Mouse (Mus musculus): ENCODE measurements around the gene Pbx1.

Pbx1 gene

DNA sequence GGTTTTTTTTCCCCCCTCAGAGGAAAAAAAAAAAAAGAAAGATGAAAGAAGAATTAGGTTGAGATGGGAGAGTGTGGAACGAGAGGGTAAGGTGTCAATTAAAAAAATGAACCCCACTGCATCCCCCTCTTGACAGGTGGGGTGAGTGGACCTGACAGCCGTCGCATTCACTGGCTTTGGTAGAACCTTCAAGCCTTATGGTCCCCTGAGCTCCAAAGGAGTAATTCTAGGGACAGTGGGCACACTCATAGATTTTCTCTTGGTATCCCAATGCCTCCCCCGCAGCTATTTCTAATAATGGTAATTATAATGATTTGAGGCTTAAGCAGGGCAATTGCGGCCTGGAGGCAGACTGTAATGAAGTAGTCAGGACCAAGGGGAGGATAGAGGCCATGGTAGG, 167.0 kb downstream of the Pbx1 start:
- DNase-seq = no peak

DNA sequence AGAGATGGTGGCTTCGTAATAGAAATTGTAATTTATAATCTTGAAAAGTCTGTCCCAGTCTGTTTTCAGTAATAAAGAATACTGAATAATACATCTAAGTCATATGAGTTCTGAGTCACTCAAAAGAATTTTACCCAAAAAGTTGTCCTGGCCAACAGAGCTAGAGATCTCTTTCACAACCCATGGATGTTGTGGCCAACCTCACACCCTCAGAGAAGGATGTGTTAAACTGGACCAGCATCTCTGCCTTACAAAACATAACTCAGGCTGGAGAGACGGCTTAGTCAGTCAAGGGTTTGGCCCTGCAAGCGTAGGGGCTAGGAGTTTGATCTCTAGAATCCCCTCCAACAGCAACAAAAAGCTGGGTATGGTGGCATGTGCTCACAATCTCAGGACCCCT, 171.7 kb downstream of the Pbx1 start:
- no peak for DNase-seq

DNA sequence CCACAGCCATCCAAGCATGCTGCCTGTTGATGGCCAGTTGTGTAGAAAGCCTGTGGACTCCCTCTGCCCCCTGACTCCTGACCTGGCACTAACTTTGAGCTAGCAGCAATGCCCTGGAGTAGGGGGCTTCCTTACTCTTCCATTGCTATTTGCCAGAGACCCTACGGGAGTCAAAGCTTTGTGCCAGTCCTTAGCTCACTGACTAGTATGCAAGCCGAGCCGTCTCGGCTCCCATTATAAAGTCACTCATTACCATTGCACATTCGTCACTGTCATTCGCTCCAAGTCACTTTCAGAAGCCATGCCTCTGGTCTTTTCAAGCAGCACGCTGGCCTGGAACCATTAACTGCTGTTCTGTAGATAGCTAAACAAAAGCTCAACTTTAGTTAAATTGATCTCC, 173.2 kb downstream of the Pbx1 start:
- DNase-seq = no peak

DNA sequence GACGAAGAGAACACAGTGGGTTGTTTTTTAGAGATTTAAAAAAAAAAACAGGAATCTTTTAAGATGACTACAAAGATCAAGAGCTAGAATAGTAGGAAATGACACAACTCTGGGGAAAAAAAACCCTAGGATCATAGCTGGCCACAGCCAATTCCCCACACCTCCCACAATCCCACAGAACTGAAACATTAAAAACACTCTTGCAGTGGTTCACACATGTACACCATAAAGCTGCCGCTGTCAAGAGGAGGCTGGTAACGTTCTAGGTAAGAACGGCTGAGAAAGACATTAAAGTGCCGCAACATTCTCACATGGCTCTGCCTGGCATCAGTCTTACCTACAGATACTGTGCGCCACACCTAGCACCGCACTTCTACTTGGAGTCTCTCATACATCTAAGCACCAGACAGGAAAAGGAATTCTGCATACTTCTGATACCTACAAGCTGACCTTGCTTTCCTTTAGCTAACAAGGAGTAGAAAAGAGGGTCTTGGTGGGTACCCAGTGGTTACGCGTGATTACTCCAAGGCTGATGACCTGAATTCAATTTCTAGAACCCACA, 176.6 kb downstream of the Pbx1 start:
- no peak for DNase-seq

DNA sequence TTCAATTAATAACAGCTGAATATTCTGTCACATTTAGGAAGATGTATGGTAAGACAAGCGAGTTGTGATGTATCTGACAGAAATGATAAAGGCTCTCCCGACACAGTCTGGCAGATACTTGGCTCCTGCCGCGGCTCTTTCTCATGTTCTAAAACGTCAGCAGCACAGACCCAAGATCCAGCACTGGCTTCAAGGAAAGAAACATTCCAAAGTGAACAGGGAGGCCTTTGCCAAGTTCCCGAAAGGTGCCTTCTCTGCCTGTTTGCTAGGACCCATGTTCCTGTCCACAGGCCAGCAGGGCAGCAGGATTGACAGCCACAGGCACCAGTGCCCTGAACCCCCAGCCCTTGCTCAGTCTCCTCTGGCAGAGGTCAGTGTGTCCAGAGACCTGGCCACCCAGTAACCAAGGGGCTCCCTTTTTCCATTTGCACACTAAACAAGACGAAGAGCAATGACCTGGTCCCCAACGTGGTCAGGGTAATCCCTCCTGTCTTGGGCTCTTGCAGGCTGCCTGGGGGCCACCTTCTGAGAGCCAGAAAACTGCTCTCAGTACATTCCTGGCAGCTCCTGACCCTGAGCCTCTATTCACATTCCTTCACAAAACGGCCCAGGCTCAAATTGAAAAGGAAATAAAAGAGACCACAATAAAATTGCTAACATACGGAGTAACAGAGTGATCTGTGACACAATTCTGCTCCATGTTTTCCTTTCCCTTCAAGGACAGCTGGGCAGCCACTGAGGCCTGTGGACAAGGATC, 184.9 kb downstream of the Pbx1 start:
- DNase-seq = no peak

DNA sequence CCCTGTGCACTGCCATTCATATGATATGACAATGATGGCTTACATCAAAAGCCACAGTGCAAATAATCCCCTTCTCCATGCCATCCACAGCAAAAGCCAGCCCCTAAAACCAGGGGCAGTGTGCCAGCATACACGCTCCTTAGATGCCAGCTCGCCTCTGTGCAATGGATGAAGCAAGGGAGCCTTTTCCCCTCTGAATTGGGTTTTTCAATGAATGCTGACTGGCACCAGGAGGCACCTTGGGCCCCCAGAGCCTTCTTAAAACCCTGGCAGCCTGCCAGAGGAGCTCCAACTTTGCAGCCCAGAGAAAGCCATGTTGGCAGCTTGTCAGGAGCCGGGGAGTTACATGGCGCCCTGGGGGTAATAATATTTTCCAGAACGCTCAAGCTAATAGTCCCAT, 186.5 kb downstream of the Pbx1 start:
- no peak for DNase-seq

DNA sequence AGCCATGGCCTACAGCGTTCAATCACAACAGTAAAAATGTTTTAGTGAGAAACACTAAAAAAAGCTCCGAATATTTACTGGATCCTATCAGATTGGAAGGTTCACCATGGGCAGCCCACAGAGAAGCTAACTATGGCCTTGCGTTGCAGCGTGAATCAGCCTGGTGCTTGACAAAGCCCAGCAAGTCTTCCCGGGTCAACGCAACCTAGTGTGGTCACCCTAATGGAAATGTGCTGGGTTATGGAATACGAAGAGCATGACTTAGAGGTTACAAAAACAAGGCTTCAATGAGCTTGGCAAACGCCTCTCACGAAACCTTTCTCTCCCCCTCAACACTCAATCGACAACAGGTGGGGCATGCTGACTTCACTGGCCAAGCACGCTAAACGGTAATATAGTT, 188.3 kb downstream of the Pbx1 start:
- DNase-seq = no peak

DNA sequence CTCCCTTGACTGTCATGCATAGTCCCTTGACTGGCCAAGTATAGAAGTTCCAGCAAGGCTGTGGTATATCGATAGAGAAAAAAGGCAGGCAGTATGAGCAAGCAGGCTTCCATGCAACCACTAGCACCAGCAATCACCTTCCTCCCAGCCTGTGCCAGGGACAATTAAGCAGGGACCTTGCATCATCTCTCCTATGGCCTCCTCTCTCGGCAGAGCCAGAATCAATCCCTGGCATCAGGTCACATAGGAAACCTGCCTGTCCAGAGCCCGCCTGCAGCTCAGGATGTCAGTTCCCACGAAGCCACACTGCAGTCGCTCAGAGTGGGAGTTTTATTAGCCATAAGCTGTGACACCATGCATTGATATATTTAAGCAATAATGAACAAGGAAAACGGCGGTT, 189.0 kb downstream of the Pbx1 start:
- no peak for DNase-seq

DNA sequence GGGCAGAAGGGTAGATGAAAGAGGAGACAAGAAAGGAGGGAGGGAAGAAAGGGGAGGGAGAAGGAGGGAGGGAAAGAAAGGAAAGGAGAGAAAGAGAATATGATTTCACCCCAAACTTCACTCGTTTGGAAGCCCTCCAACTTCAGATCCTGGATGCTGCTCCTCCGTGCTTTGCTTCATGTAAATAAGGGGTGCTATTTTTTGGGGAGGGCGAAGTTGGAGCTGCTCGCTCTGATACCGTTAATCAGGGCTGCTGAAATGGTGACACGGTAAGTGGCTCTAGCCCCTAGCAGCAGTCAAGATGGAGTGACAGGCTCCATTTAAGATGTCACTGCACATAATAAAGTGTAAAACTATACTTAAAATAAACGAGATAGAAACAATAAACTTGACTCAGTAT, 190.8 kb downstream of the Pbx1 start:
- no peak for DNase-seq

DNA sequence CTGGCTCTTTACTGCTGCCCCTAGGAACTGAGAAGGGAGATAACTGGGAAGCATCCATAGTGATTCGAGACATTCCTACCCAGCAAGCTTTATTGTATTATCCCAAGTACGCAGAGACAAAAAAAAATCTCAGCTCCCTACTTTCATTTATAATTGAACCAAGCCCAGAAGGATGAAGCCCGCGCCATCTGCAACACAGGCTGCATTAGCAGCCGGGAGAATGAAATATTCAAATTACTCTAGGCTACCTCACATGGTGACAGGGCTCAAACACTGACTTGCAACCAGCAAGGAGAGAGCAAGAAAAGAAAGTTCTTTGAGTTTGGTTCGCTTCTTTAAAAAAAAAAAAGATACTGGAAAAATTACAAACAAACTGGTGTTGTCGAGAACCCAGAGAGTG, 191.2 kb downstream of the Pbx1 start:
- no peak for DNase-seq

DNA sequence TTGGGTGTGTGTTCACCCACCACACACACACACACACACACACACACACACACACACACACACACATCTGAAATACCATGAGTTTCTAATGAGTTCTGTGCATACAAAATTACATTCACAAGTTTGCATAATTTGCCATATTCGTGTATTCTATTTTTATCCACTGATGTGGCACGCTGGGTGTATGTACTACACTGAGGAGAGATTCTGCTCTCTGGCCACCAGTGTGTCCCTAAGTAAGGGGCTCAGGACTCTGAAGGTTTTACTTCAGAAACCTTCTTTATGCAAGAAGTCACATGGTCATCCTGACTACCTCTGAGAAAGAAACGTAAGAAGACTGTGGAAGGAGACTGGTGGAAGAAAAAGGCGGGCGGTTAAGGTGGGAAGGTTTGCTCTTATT, 191.7 kb downstream of the Pbx1 start:
- no peak for DNase-seq

DNA sequence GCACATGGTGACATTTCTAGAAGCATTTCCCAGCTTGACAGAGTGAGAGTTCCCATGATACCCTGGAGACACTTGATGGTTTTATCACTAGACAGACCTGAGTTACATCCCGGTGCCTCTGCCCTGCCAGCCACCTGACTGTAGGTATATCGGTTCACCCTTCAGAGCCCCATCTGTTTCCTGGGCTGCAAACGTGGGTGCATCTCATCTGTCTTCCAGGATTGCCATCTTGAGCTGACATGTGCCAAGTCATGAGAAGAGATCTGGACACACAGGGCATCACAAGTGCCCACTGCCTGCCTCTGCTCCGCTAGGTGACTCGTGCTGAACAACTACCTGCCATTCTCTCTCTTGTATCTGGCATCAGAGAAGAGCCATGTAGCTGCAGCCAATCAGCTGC, 196.0 kb downstream of the Pbx1 start:
- no peak for DNase-seq

DNA sequence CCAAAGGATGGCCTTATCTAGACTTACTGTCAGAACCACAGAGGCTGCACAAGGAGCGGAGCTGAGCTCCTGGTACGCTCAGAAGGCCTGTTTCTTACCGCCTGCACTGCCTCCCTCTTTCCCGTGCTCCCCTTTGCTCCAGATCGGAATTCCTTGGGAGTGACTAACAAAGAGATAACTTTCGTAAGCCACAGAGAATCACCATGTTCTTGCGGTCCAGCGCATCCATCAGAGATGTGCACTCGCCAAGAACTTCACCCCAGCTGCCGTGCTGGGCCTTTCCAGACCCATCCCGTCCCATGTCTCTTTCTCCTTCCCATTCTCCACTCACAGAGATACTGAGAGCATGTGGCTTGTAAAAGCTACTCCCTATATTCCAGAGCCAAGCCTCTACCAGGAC, 197.7 kb downstream of the Pbx1 start:
- DNase-seq = no peak

DNA sequence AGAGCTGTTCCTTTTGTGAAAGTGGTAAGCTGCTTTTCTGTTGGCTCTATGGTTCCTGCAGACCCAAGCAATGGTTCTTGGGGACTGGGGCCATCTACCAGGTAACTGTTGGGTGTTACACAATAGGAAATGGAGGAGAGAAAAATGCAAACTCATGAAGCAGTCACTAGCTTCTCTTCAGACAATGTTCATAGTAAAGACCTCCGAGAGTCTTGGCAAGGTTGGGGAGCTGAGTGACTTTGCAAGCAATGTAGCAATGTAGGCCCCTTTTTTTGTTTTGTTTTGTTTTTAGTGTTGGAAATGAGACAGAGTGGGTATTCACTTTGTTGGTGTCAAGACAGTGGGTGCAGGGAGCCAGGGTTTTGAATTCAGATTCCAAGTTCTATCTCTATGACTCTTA, 198.9 kb downstream of the Pbx1 start:
- DNase-seq = no peak

DNA sequence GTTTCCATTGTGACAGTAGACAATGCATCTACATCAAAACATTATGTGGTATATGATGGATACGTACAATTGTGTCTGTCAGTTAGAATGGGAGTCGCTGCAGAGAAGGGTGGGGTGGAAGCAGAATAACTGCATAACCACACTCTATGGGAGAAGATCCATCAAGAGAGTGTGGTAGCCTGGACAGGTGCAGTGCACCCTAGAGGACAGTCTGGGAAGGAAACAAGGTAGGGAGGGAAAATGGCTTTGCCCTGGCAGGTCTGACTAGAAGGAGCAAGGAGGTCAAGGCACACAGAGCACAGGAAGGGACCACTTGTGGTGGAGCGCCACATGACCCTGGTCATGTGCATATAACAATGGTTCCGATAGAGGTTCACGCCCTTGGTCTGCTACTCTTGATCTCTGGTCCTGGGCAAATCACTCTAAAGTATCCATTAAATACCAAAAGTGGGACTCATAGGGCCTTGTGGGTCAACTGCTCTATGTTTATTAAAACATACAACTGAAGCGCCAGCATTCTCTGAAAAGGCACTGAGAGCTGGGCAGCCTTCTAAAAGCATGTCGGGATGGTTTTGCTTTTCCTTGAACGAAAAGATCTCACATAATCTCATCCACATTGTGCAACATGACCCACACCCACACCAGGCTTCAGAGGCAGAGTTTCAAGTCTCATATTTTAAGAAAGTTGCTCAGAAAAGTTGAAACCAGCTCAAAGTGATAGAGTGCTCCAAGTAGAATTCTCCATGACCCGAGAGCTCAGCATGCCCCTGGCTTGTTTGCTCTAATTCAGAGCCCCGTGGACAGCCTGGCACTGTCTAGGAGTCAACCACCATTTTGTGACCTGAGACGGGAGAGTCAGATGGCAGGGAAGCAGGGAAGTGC, 200.3 kb downstream of the Pbx1 start:
- no peak for DNase-seq

DNA sequence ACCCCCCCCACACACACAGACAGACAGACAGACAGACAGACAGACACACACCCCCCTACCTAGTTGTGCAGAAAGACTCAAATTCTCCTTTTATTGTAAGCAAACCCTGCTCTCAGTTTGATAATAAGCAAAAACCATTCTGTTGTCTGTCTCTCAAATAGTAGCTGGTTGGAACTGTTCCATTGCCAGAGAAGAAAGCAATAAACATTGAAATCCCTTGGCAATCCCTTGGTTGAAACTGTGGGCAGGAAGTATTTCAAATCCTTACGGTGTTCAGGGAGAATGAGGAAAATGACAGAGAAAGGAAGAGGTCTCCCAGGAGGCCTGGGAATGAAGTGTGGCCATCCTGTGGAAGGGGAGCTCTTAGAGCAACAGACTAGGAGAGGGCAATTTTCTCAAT, 201.2 kb downstream of the Pbx1 start:
- no peak for DNase-seq

DNA sequence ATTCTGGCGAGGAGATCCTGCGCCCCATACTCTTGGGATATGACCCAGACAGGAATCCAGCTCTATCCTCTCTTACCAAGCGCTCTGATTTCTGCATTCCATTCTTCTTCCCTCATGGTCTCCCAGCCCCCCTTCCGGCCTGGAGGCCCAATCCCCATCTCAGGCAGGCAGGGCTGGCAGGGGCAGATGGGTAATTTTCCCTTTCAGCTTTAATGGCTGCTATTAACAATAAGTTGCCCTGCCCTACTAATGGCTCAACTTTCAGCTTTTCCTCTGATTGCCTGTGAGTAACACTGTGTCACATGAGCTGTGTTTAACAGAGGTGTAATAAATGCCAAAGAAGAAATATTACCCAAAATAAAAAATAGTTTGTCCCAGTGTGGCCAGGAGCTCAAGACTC, 201.9 kb downstream of the Pbx1 start:
- DNase-seq = no peak

DNA sequence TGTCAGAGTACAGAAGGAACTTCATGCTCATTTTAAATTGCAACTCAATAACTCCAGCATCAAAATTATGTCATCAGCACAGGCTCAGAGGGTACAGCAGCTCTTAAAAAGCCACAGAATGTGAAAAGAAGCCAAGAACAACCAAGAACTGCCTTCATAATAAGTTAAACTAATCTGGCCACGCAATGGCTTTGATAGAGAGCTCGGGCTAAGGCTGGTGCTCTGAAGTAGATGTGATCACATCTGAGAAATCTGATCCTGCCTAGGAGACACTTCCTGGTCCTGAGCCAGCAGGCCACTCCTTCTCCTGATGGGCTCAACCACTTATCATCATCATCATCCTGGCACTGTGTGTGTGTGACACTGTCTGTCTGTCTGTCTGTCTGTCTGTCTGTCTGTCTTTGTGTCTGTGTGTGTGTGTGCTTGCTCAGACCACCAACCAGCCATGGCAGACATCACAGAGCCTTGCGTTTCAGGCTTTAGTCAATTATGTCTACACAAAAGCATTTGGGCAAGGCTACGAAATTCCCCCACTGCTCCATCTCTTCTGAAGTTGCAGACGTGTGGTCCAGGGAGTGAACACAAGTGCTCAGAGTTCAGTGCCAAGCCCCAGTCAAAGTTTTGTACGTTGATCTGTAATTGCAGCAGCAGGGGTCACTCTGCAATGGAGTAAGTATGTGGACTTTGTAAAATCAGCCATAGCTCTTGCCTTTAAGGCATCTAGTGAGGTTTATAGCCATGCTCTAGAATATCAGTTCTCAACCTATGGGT, 203.1 kb downstream of the Pbx1 start:
- no peak for DNase-seq

DNA sequence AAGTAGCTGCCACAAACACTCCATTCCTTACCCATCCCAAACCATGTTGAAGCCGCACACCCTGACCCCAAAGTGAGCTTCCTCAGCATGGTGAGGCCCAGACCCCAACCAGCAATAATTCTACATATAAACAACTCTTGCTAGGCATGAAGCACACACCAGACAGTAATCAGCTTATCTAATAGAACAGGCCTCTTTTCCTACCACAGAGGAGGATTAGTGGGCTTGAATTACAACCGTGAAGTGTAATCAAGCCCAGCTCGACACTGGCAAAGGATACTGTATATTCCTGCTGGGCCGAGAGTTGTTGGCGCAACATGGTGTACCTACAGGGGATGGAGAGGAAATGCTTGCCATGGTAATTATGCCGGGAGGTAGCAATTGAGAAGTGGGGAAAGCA, 205.9 kb downstream of the Pbx1 start:
- no peak for DNase-seq

DNA sequence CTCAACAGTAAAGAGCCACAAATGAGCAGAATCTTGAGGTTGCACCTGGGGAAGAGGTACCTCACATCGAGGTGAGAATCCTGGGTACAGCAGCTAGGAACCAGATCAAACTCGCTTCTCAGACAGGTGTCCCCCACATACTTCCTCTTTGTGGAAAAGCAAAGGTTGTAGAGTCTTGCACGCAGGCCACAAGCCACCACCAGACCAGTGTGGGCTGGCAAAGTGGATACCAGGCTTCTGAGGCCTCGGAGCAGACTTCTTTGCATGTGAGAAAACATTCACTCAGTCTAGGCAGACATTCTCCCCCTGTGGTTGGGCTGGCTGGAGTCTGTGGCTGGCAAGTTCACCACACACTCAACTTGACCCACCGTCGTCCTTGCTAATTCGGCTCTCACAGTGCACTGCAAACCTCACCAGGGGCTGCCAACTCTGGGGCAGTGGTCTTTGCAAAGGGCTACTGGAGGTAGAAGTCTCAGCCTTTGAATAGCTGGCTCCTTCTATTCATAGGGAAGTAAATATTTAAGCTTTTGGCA, 206.4 kb downstream of the Pbx1 start:
- DNase-seq = no peak

DNA sequence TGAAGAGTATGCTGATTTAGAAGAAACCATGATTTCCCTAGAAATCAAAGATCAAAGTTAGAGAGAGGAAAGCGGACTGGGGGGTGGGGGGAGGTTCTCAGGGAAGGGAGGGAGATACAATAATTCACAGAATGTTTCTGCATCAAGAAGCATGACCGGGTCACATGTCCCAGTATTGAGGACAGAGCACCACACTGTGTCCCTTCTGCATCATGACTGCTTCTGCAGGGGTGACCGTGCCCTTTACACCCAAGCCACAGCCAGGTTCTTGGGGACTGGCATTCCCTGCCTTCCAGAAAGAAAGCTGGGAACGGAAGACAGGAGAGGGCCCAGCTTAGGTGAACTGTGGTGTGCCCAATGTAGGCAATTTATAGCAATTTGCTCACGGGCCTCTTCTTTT, 207.9 kb downstream of the Pbx1 start:
- no peak for DNase-seq

DNA sequence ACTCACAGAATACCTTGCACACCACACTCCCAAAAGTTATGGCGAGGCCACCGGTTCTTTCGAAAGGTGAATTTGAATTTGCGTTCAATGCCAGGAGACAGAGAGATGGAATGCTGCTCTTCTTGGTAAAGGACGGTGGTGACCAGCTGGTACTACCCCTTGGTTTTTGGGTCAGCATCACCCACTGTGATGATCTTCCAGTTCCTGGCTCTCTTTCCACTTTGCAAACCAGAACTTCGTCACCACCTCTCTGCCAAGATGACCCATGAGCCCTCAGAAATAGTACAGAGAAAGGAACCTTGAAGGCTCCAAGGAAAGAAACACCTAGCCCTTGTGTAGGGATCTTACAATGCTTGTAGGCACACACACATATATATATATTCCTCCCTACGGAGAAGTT, 209.3 kb downstream of the Pbx1 start:
- no peak for DNase-seq

DNA sequence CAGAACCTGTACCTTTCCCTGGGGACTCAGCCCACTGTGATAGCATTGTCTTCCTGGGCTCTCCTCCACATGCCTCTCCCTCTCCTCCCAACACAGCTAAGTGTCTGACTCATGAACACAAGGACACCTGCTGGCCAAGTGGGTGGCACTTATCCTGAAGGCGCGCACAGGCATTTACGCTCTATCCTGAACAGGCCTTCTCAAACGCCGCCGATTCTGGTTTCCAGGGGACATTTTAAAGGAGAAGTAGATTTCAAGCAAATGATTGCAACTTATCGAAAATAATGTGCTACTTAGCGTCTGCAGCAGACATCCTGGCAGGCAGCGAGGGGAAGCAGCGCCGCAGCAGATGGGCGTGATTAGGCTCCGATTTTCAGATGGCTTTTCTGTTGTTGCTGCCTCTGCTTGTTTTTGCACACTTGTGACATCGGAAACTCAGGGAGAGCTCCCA, 211.0 kb downstream of the Pbx1 start:
- no peak for DNase-seq

Measured in spleen, adult 18-20 months (tissue).